Mouse (Mus musculus) urinary bladder, adult 2 months (tissue): ENCODE data around the gene Hip1r. TPM values are rescaled to one million over a fixed set of nuclear protein-coding genes. Genes with fewer than 3 reads are reported as not detected.

ENCODE experiments used
- DNase-seq: peaks from one replicate; pipeline ENCODE4 v3.0.0; 2022; ENCODE audit warnings: low spot score
- polyA plus RNA-seq: library from polyadenylated mRNA; depleted of rRNA; stranded (reverse); fragments of >200 nt; gene quantifications from 2 replicates; pipeline ENCODE4 v1.2.3, GENCODE M21; 2012; rRNA removed

Gene Hip1r
- 53.9 and 54.0 TPM in 2 replicates for polyA plus RNA-seq

- peak; percentile 73 for DNase-seq
These were observed at the start of gene Hip1r for GRCm38 (mm10) chr5:123973299-123974178. Gene Hip1r (plus strand): TSS chr5:123973628.

GRCm38 (mm10) chr5:123927118-123927517 lies 46.3 kb upstream of the Hip1r start, which contains the start of gene Gm43518:
Gene Gm43518 (plus strand): TSS chr5:123927418.
- DNase-seq, result no peak

GRCm38 (mm10) chr5:123930508-123930989 lies 42.9 kb upstream of the Hip1r start, which contains the start of gene Ccdc62:
Gene Ccdc62 (plus strand): TSS chr5:123930679.
- DNase-seq, result peak; percentile 86

GRCm38 (mm10) chr5:123931131-123931530 lies 42.3 kb upstream of the Hip1r start:
- DNase-seq, result no peak

- DNase-seq, result no peak
These were observed 40.5 kb upstream of the Hip1r start for GRCm38 (mm10) chr5:123932927-123933326.

- DNase-seq, result no peak
These were observed 39.9 kb upstream of the Hip1r start for GRCm38 (mm10) chr5:123933556-123933955.

GRCm38 (mm10) chr5:123933957-123934591 lies 39.4 kb upstream of the Hip1r start:
- DNase-seq, result no peak

- DNase-seq, result no peak
These were observed 37.5 kb upstream of the Hip1r start for GRCm38 (mm10) chr5:123935931-123936330.

GRCm38 (mm10) chr5:123938479-123938878 lies 34.9 kb upstream of the Hip1r start:
- DNase-seq, result no peak

- no peak for DNase-seq
These were observed 26.9 kb upstream of the Hip1r start for GRCm38 (mm10) chr5:123946546-123946945.

- DNase-seq, result no peak
These were observed 26.2 kb upstream of the Hip1r start for GRCm38 (mm10) chr5:123947041-123947761.

- no peak for DNase-seq
These were observed 20.9 kb upstream of the Hip1r start for GRCm38 (mm10) chr5:123952365-123953045.

- no peak for DNase-seq
These were observed 16.2 kb upstream of the Hip1r start for GRCm38 (mm10) chr5:123957213-123957612.

- no peak for DNase-seq
These were observed 14.4 kb upstream of the Hip1r start for GRCm38 (mm10) chr5:123959018-123959417.

- DNase-seq, result no peak
These were observed 13.3 kb upstream of the Hip1r start for GRCm38 (mm10) chr5:123960129-123960528.

GRCm38 (mm10) chr5:123961046-123961445 lies 12.4 kb upstream of the Hip1r start:
- no peak for DNase-seq

GRCm38 (mm10) chr5:123964208-123964607 lies 9.2 kb upstream of the Hip1r start:
- no peak for DNase-seq

GRCm38 (mm10) chr5:123966759-123967158 lies 6.7 kb upstream of the Hip1r start:
- no peak for DNase-seq

GRCm38 (mm10) chr5:123968468-123968867 lies 5.0 kb upstream of the Hip1r start:
- DNase-seq, result no peak

GRCm38 (mm10) chr5:123969216-123969615 lies 4.2 kb upstream of the Hip1r start:
- no peak for DNase-seq

GRCm38 (mm10) chr5:123970576-123970975 lies 2.9 kb upstream of the Hip1r start:
- no peak for DNase-seq
